Mouse (Mus musculus) heart, postnatal 4 days (tissue): Measurements from ENCODE around the gene Nmnat2. TPM values are rescaled to one million over a fixed set of nuclear protein-coding genes. Genes with fewer than 3 reads are reported as not detected.

Experiments
- DNase-seq: peaks from one replicate; pipeline ENCODE4 v3.0.0; 2021
- total RNA-seq, 2 experiments: library from RNA; stranded (reverse); gene quantifications; 2 replicates each; pipeline ENCODE4 v1.2.3; 2021

The Nmnat2 gene
- total RNA-seq, 2 experiments from 2014 or later = 1.2 to 1.5 TPM

GRCm38 (mm10) chr1:152990067-152990466 is 35.3 kb downstream of the Nmnat2 start:
- DNase-seq = no peak

DNA sequence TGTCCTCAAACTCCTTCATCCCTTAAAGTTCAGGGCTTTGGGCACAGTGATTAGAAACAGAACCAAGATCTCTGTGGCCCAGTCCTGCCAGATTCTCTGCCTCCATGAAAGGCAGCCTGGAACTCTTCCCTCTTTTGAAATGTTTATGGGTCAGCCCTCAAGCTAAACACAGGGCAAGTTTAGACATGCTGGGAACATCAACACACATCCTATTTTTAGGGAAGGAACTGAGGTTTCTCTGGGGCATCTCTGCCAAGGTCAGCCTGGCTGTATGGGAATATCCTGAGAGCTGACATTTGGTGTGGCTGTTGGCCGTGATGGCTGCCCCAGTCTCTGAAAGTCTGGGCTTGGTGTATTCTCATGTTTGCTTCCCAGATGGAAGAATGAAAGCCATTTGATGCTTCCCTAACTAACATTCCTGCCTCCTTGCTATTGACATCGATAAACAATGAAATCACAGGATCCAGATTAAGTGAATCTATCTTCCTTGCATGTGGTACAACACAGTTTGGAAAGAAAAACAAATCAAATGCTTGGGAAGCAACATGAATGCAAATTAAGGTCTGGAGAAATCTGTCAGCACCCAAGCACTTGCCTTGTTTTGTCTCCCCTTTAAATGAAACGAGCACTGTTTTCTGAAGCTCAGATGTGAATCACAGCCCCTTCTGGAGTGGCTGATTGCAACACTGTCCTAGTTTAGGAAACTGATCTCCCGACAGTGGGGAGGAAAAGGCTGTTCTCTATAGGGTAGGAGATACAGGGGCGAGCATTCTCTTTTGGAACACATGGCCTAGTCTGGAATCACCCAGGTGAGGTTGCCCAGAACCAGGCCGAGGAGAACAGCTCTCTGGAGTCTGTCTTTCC is 37.7 kb downstream of the Nmnat2 start:
- DNase-seq = no peak

DNA sequence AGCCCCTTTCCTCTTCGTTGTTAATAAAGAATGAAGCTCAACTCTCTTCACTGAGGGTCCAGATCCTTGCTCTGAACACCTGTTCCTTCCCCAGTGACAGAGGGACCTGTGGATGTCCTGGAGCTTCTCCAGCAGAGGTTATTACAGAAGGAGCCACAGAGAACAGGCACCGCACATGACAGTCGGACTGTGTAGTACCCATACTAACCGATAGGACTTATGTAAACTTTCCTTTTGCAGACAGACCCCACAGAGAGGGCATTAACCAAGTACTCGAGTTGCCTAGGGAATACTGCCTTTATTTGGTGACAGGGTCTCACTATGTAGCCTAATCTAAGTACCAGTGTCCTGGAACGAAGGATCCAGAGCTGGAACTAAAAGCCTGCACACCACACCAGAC is 39.0 kb downstream of the Nmnat2 start:
- no peak for DNase-seq

- DNase-seq = no peak
These were observed 45.2 kb downstream of the Nmnat2 start for GRCm38 (mm10) chr1:152999983-153000382.

GRCm38 (mm10) chr1:153000486-153001228 is 45.9 kb downstream of the Nmnat2 start:
- peak; percentile 58 for DNase-seq

- DNase-seq = no peak
These were observed 47.7 kb downstream of the Nmnat2 start for GRCm38 (mm10) chr1:153002295-153003050.

- DNase-seq = no peak
These were observed 49.7 kb downstream of the Nmnat2 start for GRCm38 (mm10) chr1:153004472-153004871.

- no peak for DNase-seq
These were observed 51.3 kb downstream of the Nmnat2 start for GRCm38 (mm10) chr1:153006054-153006453.

- DNase-seq = no peak
These were observed 52.0 kb downstream of the Nmnat2 start for GRCm38 (mm10) chr1:153006761-153007160.

- DNase-seq = no peak
These were observed 52.5 kb downstream of the Nmnat2 start for GRCm38 (mm10) chr1:153007292-153007691.

DNA sequence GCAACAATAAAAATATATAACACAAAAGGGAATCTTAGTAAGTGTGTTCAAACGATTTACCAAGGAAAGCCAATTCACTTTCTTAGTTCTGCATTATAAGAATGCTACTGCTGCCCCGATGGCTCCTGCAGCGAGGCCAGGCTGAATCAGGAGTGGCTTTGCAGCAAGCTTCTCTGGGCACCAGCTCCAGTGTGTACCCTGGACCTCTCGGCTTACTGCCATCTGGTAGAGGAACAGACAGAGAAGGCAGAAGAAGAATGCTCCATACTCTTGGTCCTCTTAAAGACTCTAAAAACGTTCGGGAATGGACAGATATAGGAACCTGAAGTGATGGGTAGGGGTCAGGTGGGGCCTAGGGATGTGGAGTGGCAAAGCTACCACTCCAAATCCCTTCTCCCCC is 53.0 kb downstream of the Nmnat2 start:
- no peak for DNase-seq

- DNase-seq = no peak
These were observed 54.5 kb downstream of the Nmnat2 start for GRCm38 (mm10) chr1:153009338-153009737.

DNA sequence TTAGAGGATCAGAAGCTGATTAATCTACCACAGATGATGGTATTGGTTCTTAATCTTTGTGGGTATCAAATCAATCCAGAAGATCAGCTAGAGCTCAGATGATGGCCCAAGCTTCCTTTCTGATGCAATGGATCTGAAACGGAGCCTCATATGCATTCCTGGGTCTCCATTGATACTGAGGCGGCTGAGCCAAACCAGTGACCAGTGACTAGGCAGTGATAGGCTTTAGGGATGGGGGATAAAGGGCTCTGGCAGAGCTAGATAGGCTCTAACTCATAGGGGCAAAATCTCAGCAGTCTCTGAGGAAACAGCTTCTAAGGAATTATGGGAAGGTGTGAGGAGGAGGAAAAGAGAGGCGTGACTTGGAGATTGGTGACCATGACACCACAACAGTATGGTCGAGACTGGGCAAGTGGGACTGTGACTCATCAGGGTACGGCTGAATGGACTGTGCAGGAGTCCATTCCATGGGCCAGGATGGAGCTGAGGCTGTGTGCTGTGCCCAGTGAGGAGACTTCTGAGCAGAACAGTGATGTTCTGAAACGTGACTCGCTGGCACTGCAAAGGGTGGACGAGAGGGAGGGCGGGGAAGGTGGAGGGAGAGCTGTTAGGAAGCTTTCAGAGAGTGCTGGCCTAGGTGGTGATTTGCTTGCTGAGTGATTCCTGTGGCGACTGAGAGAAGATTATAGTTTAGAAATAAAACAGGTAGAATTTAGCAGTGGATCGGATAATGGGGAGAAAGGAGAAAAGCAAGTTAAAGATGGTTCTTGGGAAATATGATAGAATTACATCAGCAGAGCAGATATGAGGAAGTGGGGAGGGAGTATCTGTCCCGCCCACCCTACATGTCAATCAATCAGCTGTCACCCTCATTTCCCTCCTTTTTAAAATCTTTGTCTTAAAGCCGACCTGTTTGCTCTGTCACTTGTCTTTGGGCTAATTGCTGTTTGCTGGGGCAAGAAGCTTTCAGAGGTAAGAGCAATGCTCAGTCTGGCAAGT is 55.9 kb downstream of the Nmnat2 start:
- no peak for DNase-seq

DNA sequence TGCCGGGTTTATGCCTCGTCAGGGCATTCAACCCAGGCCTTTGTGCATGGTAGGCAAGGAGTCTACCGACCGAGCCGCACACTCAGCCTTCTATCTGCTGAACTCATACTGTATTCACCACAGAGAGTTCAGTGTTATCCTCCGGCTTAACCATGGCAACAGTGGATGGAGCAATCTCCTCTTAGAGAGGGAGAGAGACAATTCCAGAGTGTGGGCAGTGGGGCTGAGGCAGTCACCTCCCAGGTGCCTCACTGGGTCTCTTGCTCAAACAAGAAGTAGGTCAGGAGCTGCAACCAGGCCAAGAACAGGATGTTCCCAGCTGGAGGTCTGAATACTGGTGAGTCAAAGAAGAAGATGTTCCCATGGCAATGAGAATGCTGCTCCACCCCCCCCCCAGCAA is 56.8 kb downstream of the Nmnat2 start:
- DNase-seq = no peak

GRCm38 (mm10) chr1:153013541-153014288 is 58.9 kb downstream of the Nmnat2 start:
- DNase-seq = no peak

DNA sequence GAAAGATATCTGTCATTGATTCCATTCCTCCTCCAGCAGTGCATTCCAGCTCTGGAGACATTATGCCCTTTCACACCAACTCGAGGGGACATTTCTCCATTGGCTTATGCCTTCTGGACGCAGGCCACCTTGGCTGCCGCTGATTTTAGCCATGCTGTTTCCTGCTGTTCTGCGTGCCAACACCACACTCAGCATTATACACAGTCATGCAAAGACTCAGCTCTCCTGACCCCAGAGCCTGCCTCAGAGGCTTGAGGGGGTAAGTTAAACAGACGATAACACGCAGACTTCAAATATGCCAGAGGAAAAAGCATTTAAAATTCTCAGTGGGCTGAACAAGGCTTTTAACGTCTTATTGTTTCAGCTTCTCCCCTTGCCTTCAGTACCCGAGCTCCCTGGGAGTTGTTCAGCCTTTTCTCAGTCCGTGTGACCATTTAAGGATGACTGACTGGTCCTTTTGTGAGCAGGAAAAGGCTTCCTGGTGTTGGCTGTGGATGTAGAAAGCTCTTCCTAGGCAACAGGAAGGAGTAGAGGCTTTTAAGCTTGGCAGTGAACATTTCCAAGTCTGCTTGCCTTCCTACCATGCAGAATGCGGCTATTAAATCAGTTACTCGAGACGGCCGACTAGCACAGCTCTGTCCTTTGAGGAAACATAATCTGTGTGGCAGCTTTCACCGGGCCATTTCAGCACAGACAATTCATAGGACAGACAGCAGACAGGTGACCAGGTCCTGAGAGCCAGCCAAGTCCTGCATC is 59.8 kb downstream of the Nmnat2 start:
- DNase-seq = peak; percentile 59

DNA sequence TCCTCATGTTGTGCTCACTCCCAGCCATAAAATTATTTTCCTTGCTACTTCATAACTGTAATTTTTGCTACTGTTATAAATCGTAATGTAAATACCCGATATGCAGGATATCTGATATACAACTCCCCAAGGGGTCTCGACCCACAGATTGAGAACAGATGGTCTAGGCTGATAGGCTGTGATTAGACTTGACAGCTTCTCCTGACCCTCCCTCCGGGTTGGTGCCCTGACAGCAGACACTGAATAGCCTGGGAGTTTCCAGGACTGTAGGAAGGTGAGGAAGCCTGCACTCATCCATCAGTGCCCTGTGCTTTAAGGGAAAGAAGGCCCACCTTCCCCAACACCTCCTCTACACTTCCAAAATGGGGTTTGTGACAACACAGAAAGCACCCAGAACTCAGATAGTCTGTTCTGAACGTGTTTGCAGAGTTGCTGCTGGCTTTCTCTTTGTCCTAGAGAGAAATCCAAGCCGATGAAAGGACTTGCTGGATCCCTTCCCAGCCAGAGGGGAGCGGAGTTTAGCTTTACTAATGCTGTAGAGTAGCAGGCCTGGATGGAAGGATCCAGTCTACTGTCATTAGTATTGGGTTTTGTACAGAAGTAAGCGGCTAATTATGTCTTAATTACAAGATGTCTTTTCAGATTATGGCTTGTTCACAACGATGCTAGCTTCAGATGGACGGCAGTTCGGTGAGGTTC is 61.8 kb downstream of the Nmnat2 start:
- DNase-seq = peak; percentile 23

DNA sequence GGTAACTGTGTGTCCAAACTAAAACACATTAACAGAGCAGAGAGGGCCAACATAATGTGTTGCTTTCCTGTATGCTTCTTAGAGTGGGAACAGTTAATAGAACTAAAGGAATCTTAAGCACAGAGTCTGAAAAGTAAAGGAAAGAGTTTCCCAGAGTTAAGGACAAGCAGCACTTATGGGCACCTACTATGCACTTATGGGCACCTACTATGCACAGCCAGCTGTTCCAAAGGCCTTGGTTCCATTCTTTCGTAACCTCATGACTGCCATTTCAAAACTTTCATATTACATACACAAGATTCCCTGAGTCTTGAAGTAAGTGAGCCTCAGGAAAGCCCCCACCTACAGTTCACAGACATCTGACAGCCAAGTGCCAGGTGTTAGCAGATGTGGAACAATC is 64.3 kb downstream of the Nmnat2 start:
- DNase-seq = no peak

- DNase-seq = no peak
These were observed 64.8 kb downstream of the Nmnat2 start for GRCm38 (mm10) chr1:153019623-153020022.
